Mouse (Mus musculus) MEL (cell line): ENCODE measurements at regions not wholly inside any gene's neighbourhood (a gene's known extent, or its start where the extent isn't known, plus 50 kb on each side); places are given as distances from the start of the nearest gene placed in this dataset.

Experiments
- DNase-seq: peaks from one replicate; pipeline ENCODE4 v3.0.0; 2011; ENCODE audit warnings: low read depth, low spot score
- H3K27ac ChIP-seq: 2 replicates; pipeline ENCODE4 v1.5.1; 2012; ENCODE audit warnings: low read depth, mild to moderate bottlenecking, control low read depth, low read length, moderate library complexity; ENCODE audit not compliant: control insufficient read depth
- H3K27me3 ChIP-seq, 2 experiments: fragments of 150-350 bp in 1 of 2; sonication (generic) in 1 of 2; 2 replicates each; pipeline ENCODE4 v1.6.1; 2012; ENCODE audit warnings: low read length in 2 of 2, mild to moderate bottlenecking in 2 of 2, improper control_type of control experiment in 1 of 2, moderate library complexity in 1 of 2; ENCODE audit not compliant: insufficient read depth in 2 of 2, control insufficient read depth in 1 of 2
- H3K36me3 ChIP-seq, 2 experiments: 2 replicates each; pipeline ENCODE4 v1.6.1; 2012 to 2014; ENCODE audit warnings: low read length in 2 of 2, improper control_type of control experiment in 1 of 2, inconsistent platforms in 1 of 2, mild to moderate bottlenecking in 1 of 2; ENCODE audit not compliant: insufficient read depth in 2 of 2, control insufficient read depth in 1 of 2
- H3K4me1 ChIP-seq, 2 experiments: fragments of 150-350 bp in 1 of 2; sonication (generic) in 1 of 2; 2 replicates each; pipeline ENCODE4 v1.6.1; 2012; ENCODE audit warnings: low read length in 2 of 2, improper control_type of control experiment in 1 of 2, mild to moderate bottlenecking in 1 of 2; ENCODE audit not compliant: insufficient read depth in 2 of 2, control insufficient read depth in 1 of 2
- H3K4me3 ChIP-seq, 2 experiments: fragments of 150-350 bp in 1 of 2; sonication (generic) in 1 of 2; 2 replicates each; pipeline ENCODE4 v1.5.1; 2012; ENCODE audit warnings: low read depth in 2 of 2, low read length in 2 of 2, mild to moderate bottlenecking in 2 of 2, moderate library complexity in 2 of 2, control low read depth in 1 of 2, improper control_type of control experiment in 1 of 2; ENCODE audit not compliant: control insufficient read depth in 1 of 2, insufficient read depth in 1 of 2
- H3K79me2 ChIP-seq: 2 replicates; pipeline ENCODE4 v1.6.1; 2012; ENCODE audit warnings: mild to moderate bottlenecking, low read length, moderate library complexity; ENCODE audit not compliant: control insufficient read depth, poor library complexity, insufficient read depth
- H3K9ac ChIP-seq: 2 replicates; pipeline ENCODE4 v1.6.1; 2012; ENCODE audit warnings: low read depth, mild to moderate bottlenecking, control low read depth, low read length, moderate library complexity; ENCODE audit not compliant: control insufficient read depth, poor library complexity, severe bottlenecking
- H3K9me3 ChIP-seq: fragments of 150-350 bp; sonication (generic); replicated peaks from 2 replicates; pipeline ENCODE4 v1.6.1; 2012; ENCODE audit warnings: mild to moderate bottlenecking, low read length, improper control_type of control experiment, moderate library complexity; ENCODE audit not compliant: insufficient read depth
- BHLHE40 ChIP-seq: IDR thresholded peaks from 2 replicates; pipeline ENCODE4 v1.6.1; 2012; ENCODE audit warnings: low read depth, mild to moderate bottlenecking, inconsistent platforms, low read length, improper control_type of control experiment, borderline replicate concordance
- CHD1 ChIP-seq: IDR thresholded peaks from 2 replicates; pipeline ENCODE4 v1.6.1; 2012; ENCODE audit warnings: low read depth, mild to moderate bottlenecking, inconsistent platforms, low read length, improper control_type of control experiment
- E2F4 ChIP-seq: IDR thresholded peaks from 2 replicates; pipeline ENCODE4 v1.6.1; 2011; ENCODE audit warnings: low read depth, low read length, improper control_type of control experiment, borderline replicate concordance
- ELF1 ChIP-seq: IDR thresholded peaks from 2 replicates; pipeline ENCODE4 v1.6.1; 2014; ENCODE audit warnings: low read depth, mild to moderate bottlenecking, inconsistent platforms, low read length, improper control_type of control experiment, moderate library complexity
- EP300 ChIP-seq, 2 experiments: IDR thresholded peaks; 2 replicates each; pipeline ENCODE4 v1.6.1; 2011; ENCODE audit warnings: improper control_type of control experiment in 2 of 2, low read length in 2 of 2, low read depth in 1 of 2, mild to moderate bottlenecking in 1 of 2
- ETS1 ChIP-seq: IDR thresholded peaks from 2 replicates; pipeline ENCODE4 v1.6.1; 2012; ENCODE audit warnings: low read depth, mild to moderate bottlenecking, inconsistent platforms, low read length, improper control_type of control experiment, moderate library complexity
- GABPA ChIP-seq: IDR thresholded peaks from 2 replicates; pipeline ENCODE4 v1.6.1; 2012; ENCODE audit warnings: low read depth, mild to moderate bottlenecking, inconsistent platforms, low read length, improper control_type of control experiment, moderate library complexity
- GATA1 ChIP-seq: IDR thresholded peaks from 2 replicates; pipeline ENCODE4 v1.6.1; 2011; ENCODE audit warnings: low read depth, low read length, improper control_type of control experiment
- KAT2A ChIP-seq: conservative IDR thresholded peaks from 2 replicates; pipeline ENCODE4 v1.6.1; 2012; ENCODE audit warnings: low read depth, low read length, improper control_type of control experiment, inconsistent platforms
- MAFK ChIP-seq: IDR thresholded peaks from 2 replicates; pipeline ENCODE4 v1.6.1; 2011; ENCODE audit warnings: low read depth, mild to moderate bottlenecking, low read length, improper control_type of control experiment, borderline replicate concordance
- MAX ChIP-seq: IDR thresholded peaks from 2 replicates; pipeline ENCODE4 v1.6.1; 2011; ENCODE audit warnings: low read length, improper control_type of control experiment
- MAZ ChIP-seq: IDR thresholded peaks from 2 replicates; pipeline ENCODE4 v1.6.1; 2012; ENCODE audit warnings: low read depth, mild to moderate bottlenecking, inconsistent platforms, low read length, improper control_type of control experiment
- MXI1 ChIP-seq: IDR thresholded peaks from 2 replicates; pipeline ENCODE4 v1.6.1; 2011; ENCODE audit warnings: mild to moderate bottlenecking, low read depth, low read length, improper control_type of control experiment
- MYB ChIP-seq: IDR thresholded peaks from 2 replicates; pipeline ENCODE4 v1.6.1; 2011; ENCODE audit warnings: mild to moderate bottlenecking, low read depth, low read length, improper control_type of control experiment
- NRF1 ChIP-seq: IDR thresholded peaks from 2 replicates; pipeline ENCODE4 v1.6.1; 2014; ENCODE audit warnings: low read depth, mild to moderate bottlenecking, inconsistent platforms, low read length, improper control_type of control experiment, moderate library complexity; ENCODE audit not compliant: poor library complexity, insufficient read depth, severe bottlenecking
- POLR2A ChIP-seq, 2 experiments: IDR thresholded peaks; 2 replicates each; pipeline ENCODE4 v1.6.1; 2011 to 2012; ENCODE audit warnings: low read length in 2 of 2, mild to moderate bottlenecking in 2 of 2, control low read depth in 1 of 2, improper control_type of control experiment in 1 of 2, low read depth in 1 of 2, moderate library complexity in 1 of 2; ENCODE audit not compliant: control insufficient read depth in 1 of 2, insufficient read depth in 1 of 2, poor library complexity in 1 of 2
- POLR2AphosphoS2 ChIP-seq: IDR thresholded peaks from 2 replicates; pipeline ENCODE4 v1.6.1; 2011; ENCODE audit warnings: low read length, improper control_type of control experiment
- RAD21 ChIP-seq: IDR thresholded peaks from 2 replicates; pipeline ENCODE4 v1.6.1; 2011; ENCODE audit warnings: mild to moderate bottlenecking, low read depth, low read length, improper control_type of control experiment
- RCOR1 ChIP-seq: IDR thresholded peaks from 2 replicates; pipeline ENCODE4 v1.6.1; 2012; ENCODE audit warnings: low read depth, mild to moderate bottlenecking, inconsistent platforms, low read length, improper control_type of control experiment
- SIN3A ChIP-seq: IDR thresholded peaks from 2 replicates; pipeline ENCODE4 v1.6.1; 2012; ENCODE audit warnings: low read length, improper control_type of control experiment, inconsistent platforms
- SMC3 ChIP-seq: IDR thresholded peaks from 2 replicates; pipeline ENCODE4 v1.6.1; 2011; ENCODE audit warnings: low read depth, low read length, improper control_type of control experiment
- TCF12 ChIP-seq: IDR thresholded peaks from 2 replicates; pipeline ENCODE4 v1.6.1; 2014; ENCODE audit warnings: low read depth, mild to moderate bottlenecking, inconsistent platforms, low read length, improper control_type of control experiment, moderate library complexity
- UBTF ChIP-seq: IDR thresholded peaks from 2 replicates; pipeline ENCODE4 v1.6.1; 2012; ENCODE audit warnings: low read depth, mild to moderate bottlenecking, inconsistent platforms, low read length, improper control_type of control experiment, moderate library complexity, borderline replicate concordance; ENCODE audit not compliant: insufficient read depth
- USF1 ChIP-seq: IDR thresholded peaks from 2 replicates; pipeline ENCODE4 v1.6.1; 2014; ENCODE audit warnings: low read depth, mild to moderate bottlenecking, inconsistent platforms, low read length, improper control_type of control experiment, moderate library complexity
- USF2 ChIP-seq, 2 experiments: IDR thresholded peaks; 2 replicates each; pipeline ENCODE4 v1.6.1; 2011 to 2012; ENCODE audit warnings: improper control_type of control experiment in 2 of 2, low read length in 2 of 2, borderline replicate concordance in 1 of 2, inconsistent platforms in 1 of 2, low read depth in 1 of 2, mild to moderate bottlenecking in 1 of 2; ENCODE audit not compliant: insufficient read depth in 1 of 2
- ZC3H11A ChIP-seq: IDR thresholded peaks from 2 replicates; pipeline ENCODE4 v1.6.1; 2012; ENCODE audit warnings: low read depth, mild to moderate bottlenecking, inconsistent platforms, low read length, improper control_type of control experiment
- ZMIZ1 ChIP-seq: IDR thresholded peaks from 2 replicates; pipeline ENCODE4 v1.6.1; 2012; ENCODE audit warnings: low read depth, mild to moderate bottlenecking, inconsistent platforms, low read length, improper control_type of control experiment, moderate library complexity

- H3K4me1 ChIP-seq: peaks cover 3 to 7% of the 10 kb centered on the region in 2 experiments
- no peak overlapping the region for H3K9ac ChIP-seq
- no peak overlapping the region for H3K27ac ChIP-seq
- peak overlapping the region in 1 of 2 experiments; percentile 31; a peak in 1 of 4 replicates for H3K4me3 ChIP-seq
- no peaks in the 10 kb centered on the region for H3K27me3 ChIP-seq
- no peak for DNase-seq
- H3K9me3 ChIP-seq: no peaks in the 10 kb centered on the region
- H3K36me3 ChIP-seq: peaks cover 0 to 15% of the 10 kb centered on the region in 2 experiments; a peak in 2 of 4 replicates
- no peaks in the 10 kb centered on the region for H3K79me2 ChIP-seq
- no peak for TF ChIP-seq SMC3
- no peak for TF ChIP-seq MAX
- TF ChIP-seq MAFK: 0 out of 2 replicates have a peak, but pooled peaks have one; percentile 41
- no peak for TF ChIP-seq E2F4
- no peak for TF ChIP-seq MAZ
- TF ChIP-seq ZMIZ1: no peak
- no peak for TF ChIP-seq ZC3H11A
- TF ChIP-seq RCOR1: peak; percentile 72
- no peak for TF ChIP-seq ELF1
- 0 out of 2 replicates have a peak, but pooled peaks have one; percentile 33 for TF ChIP-seq MXI1
- TF ChIP-seq SIN3A: no peak
- peak; percentile 61 for TF ChIP-seq MYB
- TF ChIP-seq ETS1: peak; percentile 60; the same call in 1 of the 2 replicates
- peak; percentile 81 for TF ChIP-seq BHLHE40
- no peak for TF ChIP-seq USF1
- peak; percentile 74 to 80 for TF ChIP-seq EP300 (IDR thresholded peaks at IDR 0.05; ENCODE audit: low read depth in 1 of 2, low read length in 2 of 2)
- peak; percentile 71 for TF ChIP-seq GATA1
- TF ChIP-seq CHD1: no peak
- peak; percentile 80; the same call in 1 of the 2 replicates for TF ChIP-seq TCF12
Measured at GRCm38 (mm10) chr1:52373817-52374216, 126.7 kb downstream of the Nab1 start.

- Histone ChIP-seq H3K27me3 (peaks cover 0 to 1% of the 10 kb centered on the region in 2 experiments; a peak in 1 of 4 replicates), H3K4me3 (no peak overlapping the region), H3K9me3 (no peaks in the 10 kb centered on the region), H3K79me2 (no peaks in the 10 kb centered on the region), H3K9ac (no peak overlapping the region), H3K4me1 (no peaks in the 10 kb centered on the region; a peak in 1 of 4 replicates), H3K27ac (no peak overlapping the region), H3K36me3 (no peaks in the 10 kb centered on the region)
- TF ChIP-seq UBTF (no peak), RAD21 (no peak), POLR2A (IDR thresholded peaks at IDR 0.05; ENCODE audit: control insufficient read depth in 1 of 2, insufficient read depth in 1 of 2, low read depth in 1 of 2, low read length in 2 of 2, poor library complexity in 1 of 2) (no peak), KAT2A (no peak), GABPA (no peak), RCOR1 (no peak), POLR2AphosphoS2 (no peak), USF2 (IDR thresholded peaks at IDR 0.05; ENCODE audit: borderline replicate concordance in 1 of 2, insufficient read depth in 1 of 2, low read depth in 1 of 2, low read length in 2 of 2) (no peak), ELF1 (no peak), EP300 (IDR thresholded peaks at IDR 0.05; ENCODE audit: low read depth in 1 of 2, low read length in 2 of 2) (no peak), NRF1 (no peak), GATA1 (no peak), BHLHE40 (no peak), SIN3A (no peak), ZMIZ1 (no peak), TCF12 (no peak)
- DNase-seq: no peak
Measured at GRCm38 (mm10) chr1:52366386-52366785, 133.4 kb upstream of the Gls start.
